Mouse (Mus musculus) liver, adult 2 months (tissue): ENCODE measurements around the gene Stxbp6. TPM values are rescaled to one million over a fixed set of nuclear protein-coding genes. Genes with fewer than 3 reads are reported as not detected.

Experiments used
- DNase-seq: peaks from one replicate; pipeline ENCODE4 v3.0.0-alpha.2; 2011; ENCODE audit warnings: low read depth, low spot score; ENCODE audit errors: extremely low read depth
- H3K27ac ChIP-seq: fragments of 200-500 bp; replicated peaks from 2 replicates; pipeline ENCODE4 v1.5.1; 2012; ENCODE audit warnings: low read depth, mild to moderate bottlenecking, control low read depth, inconsistent platforms, low read length; ENCODE audit not compliant: insufficient read depth
- H3K27me3 ChIP-seq: fragments of 200-500 bp; 2 replicates; pipeline ENCODE4 v1.6.1; 2012; ENCODE audit warnings: mild to moderate bottlenecking, moderate library complexity, low read length, inconsistent platforms; ENCODE audit not compliant: control insufficient read depth, insufficient read depth
- H3K36me3 ChIP-seq: fragments of 200-500 bp; 2 replicates; pipeline ENCODE4 v1.6.1; 2012; ENCODE audit warnings: low read length, inconsistent platforms; ENCODE audit not compliant: control insufficient read depth, insufficient read depth
- H3K4me1 ChIP-seq: fragments of 200-500 bp; 2 replicates; pipeline ENCODE4 v1.6.1; 2011; ENCODE audit warnings: low read length; ENCODE audit not compliant: control insufficient read depth, insufficient read depth
- H3K4me3 ChIP-seq: fragments of 200-500 bp; 2 replicates; pipeline ENCODE4 v1.5.1; 2011; ENCODE audit warnings: low read depth, mild to moderate bottlenecking, control low read depth, low read length, moderate library complexity; ENCODE audit not compliant: insufficient read depth
- H3K79me2 ChIP-seq: fragments of 200-500 bp; 2 replicates; pipeline ENCODE4 v1.6.1; 2012; ENCODE audit warnings: inconsistent platforms, mild to moderate bottlenecking, low read length, moderate library complexity; ENCODE audit not compliant: control insufficient read depth, insufficient read depth
- H3K9ac ChIP-seq: fragments of 200-500 bp; 2 replicates; pipeline ENCODE4 v1.6.1; 2012; ENCODE audit warnings: low read depth, mild to moderate bottlenecking, control low read depth, inconsistent platforms, low read length
- CTCF ChIP-seq: fragments of 200-500 bp; IDR thresholded peaks from 2 replicates; pipeline ENCODE4 v1.5.1; 2011; ENCODE audit warnings: low read depth, low read length, control low read depth
- POLR2A ChIP-seq: fragments of 200-500 bp; IDR thresholded peaks from 2 replicates; pipeline ENCODE4 v1.6.1; 2011; ENCODE audit warnings: low read length, control low read depth; ENCODE audit not compliant: insufficient read depth; ENCODE audit errors: extremely low read depth
- WGBS: fragments of 180-500 bp; shearing (Covaris S2); methylation state at CpG from one replicate; pipeline ENCODE4 v1.1.7; 2018; 5-methylcytosine and 5-hydroxymethylcytosine counted together
- polyA plus RNA-seq: library from polyadenylated mRNA; depleted of rRNA; stranded (reverse); fragments of >200 nt; gene quantifications from 2 replicates; pipeline ENCODE4 v1.2.3, GENCODE M21; 2012
- total RNA-seq: library from RNA; depleted of rRNA; stranded (reverse); fragments of >200 nt; gene quantifications from 2 replicates; pipeline ENCODE4 v1.2.3, GENCODE M21; 2014

Stxbp6 gene
- total and polyA plus RNA-seq, 2 experiments = 4.6 to 8.5 TPM

- 80% methylated on average over 3 of the region's 3 CpGs for WGBS
- Histone ChIP-seq H3K27me3 (no peaks in the 10 kb centered on the region), H3K4me1 (peaks cover 2% of the 10 kb centered on the region; the same call in 1 of the 2 replicates), H3K9ac (no peak overlapping the region), H3K27ac (no peak overlapping the region), H3K4me3 (no peak overlapping the region), H3K36me3 (no peaks in the 10 kb centered on the region), H3K79me2 (0 out of 2 replicates have a peak, but pooled peaks cover 2% of the 10 kb centered on the region)
- DNase-seq = no peak
- TF ChIP-seq POLR2A (no peak), CTCF (no peak)
These were observed 81.1 kb downstream of the Stxbp6 start for GRCm38 (mm10) chr12:44993391-44993790.

GRCm38 (mm10) chr12:44992847-44993246, 81.7 kb downstream of the Stxbp6 start:
- Histone ChIP-seq H3K27me3 (no peaks in the 10 kb centered on the region), H3K27ac (no peak overlapping the region), H3K79me2 (0 out of 2 replicates have a peak, but pooled peaks cover 2% of the 10 kb centered on the region), H3K36me3 (no peaks in the 10 kb centered on the region), H3K9ac (no peak overlapping the region), H3K4me1 (peaks cover 2% of the 10 kb centered on the region; the same call in 1 of the 2 replicates), H3K4me3 (no peak overlapping the region)
- 85% methylated on average over 4 of the region's 4 CpGs for WGBS
- no peak for TF ChIP-seq CTCF
- TF ChIP-seq POLR2A = no peak
- no peak for DNase-seq

- Histone ChIP-seq H3K27me3 (no peaks in the 10 kb centered on the region), H3K4me1 (no peaks in the 10 kb centered on the region), H3K36me3 (no peaks in the 10 kb centered on the region), H3K27ac (no peak overlapping the region), H3K79me2 (0 out of 2 replicates have a peak, but pooled peaks cover 2% of the 10 kb centered on the region), H3K9ac (no peak overlapping the region), H3K4me3 (no peak overlapping the region)
- 86% methylated on average over 9 of the region's 9 CpGs for WGBS
- DNase-seq = no peak
- TF ChIP-seq POLR2A = no peak
- no peak for TF ChIP-seq CTCF
These were observed 84.1 kb downstream of the Stxbp6 start for GRCm38 (mm10) chr12:44990379-44990778.

- H3K9ac ChIP-seq = no peak overlapping the region
- no peaks in the 10 kb centered on the region for H3K36me3 ChIP-seq
- WGBS = 73% methylated on average over 4 of the region's 4 CpGs
- H3K27me3 ChIP-seq = no peaks in the 10 kb centered on the region
- DNase-seq = no peak
- no peak for TF ChIP-seq POLR2A
- no peak for TF ChIP-seq CTCF
- no peaks in the 10 kb centered on the region for H3K4me1 ChIP-seq
- no peak overlapping the region for H3K27ac ChIP-seq
- H3K79me2 ChIP-seq = 0 out of 2 replicates have a peak, but pooled peaks cover 2% of the 10 kb centered on the region
- H3K4me3 ChIP-seq = no peak overlapping the region
These were observed 85.5 kb downstream of the Stxbp6 start for GRCm38 (mm10) chr12:44989011-44989410.

- no peaks in the 10 kb centered on the region for H3K4me1 ChIP-seq
These were observed 86.7 kb downstream of the Stxbp6 start for GRCm38 (mm10) chr12:44987762-44988161.

GRCm38 (mm10) chr12:44979316-44979848, 95.1 kb downstream of the Stxbp6 start:
- no peak overlapping the region for H3K27ac ChIP-seq
- WGBS = 92% methylated on average over 5 of the region's 5 CpGs
- TF ChIP-seq POLR2A = no peak
- no peak for TF ChIP-seq CTCF

More at GRCm38 (mm10) chr12:44987762-44988161, 86.7 kb downstream of the Stxbp6 start:
- H3K27me3 ChIP-seq = no peaks in the 10 kb centered on the region
- TF ChIP-seq POLR2A (no peak), CTCF (no peak)
- DNase-seq = no peak
- 0 out of 2 replicates have a peak, but pooled peaks cover under 1% of the 10 kb centered on the region for H3K79me2 ChIP-seq
- 33% methylated on average over 1 of the region's 1 CpGs for WGBS
- H3K9ac ChIP-seq = no peak overlapping the region
- H3K4me3 ChIP-seq = no peak overlapping the region
- H3K27ac ChIP-seq = no peak overlapping the region
- no peaks in the 10 kb centered on the region for H3K36me3 ChIP-seq

More at GRCm38 (mm10) chr12:44979316-44979848, 95.1 kb downstream of the Stxbp6 start:
- H3K79me2 ChIP-seq = no peaks in the 10 kb centered on the region; the same call in 1 of the 2 replicates
- H3K36me3 ChIP-seq = no peaks in the 10 kb centered on the region
- no peaks in the 10 kb centered on the region for H3K27me3 ChIP-seq
- DNase-seq = no peak
- no peak overlapping the region for H3K4me3 ChIP-seq
- H3K9ac ChIP-seq = no peak overlapping the region
- no peaks in the 10 kb centered on the region for H3K4me1 ChIP-seq
